Mouse (Mus musculus) hindbrain, embryonic 16.5 days (tissue): Measurements from ENCODE around the gene Eri3. TPM values are rescaled to one million over a fixed set of nuclear protein-coding genes. Genes with fewer than 3 reads are reported as not detected.

Source experiments
- ATAC-seq: fragments of 200-750 bp; cut with Nextera tagmentation; 2 replicates; pipeline ENCODE4 v1.8.0; 2017; ENCODE audit warnings: moderate TSS enrichment, moderate library complexity
- H3K27ac ChIP-seq: fragments of 300-500 bp; sonication (generic); 2 replicates; pipeline ENCODE4 v1.5.1; 2014; ENCODE audit warnings: low read depth, mild to moderate bottlenecking, control low read depth, low read length, moderate library complexity
- H3K27me3 ChIP-seq: fragments of 300-500 bp; sonication (generic); replicated peaks from 2 replicates; pipeline ENCODE4 v1.6.1; 2014; ENCODE audit warnings: low read length; ENCODE audit not compliant: control insufficient read depth, insufficient read depth
- H3K36me3 ChIP-seq: fragments of 300-500 bp; sonication (generic); 2 replicates; pipeline ENCODE4 v1.6.1; 2014; ENCODE audit warnings: mild to moderate bottlenecking, low read length, moderate library complexity, mixed read lengths; ENCODE audit not compliant: control insufficient read depth, insufficient read depth
- H3K4me1 ChIP-seq: fragments of 300-500 bp; sonication (generic); 2 replicates; pipeline ENCODE4 v1.6.1; 2014; ENCODE audit warnings: low read depth, low read length; ENCODE audit not compliant: control insufficient read depth, insufficient read depth
- H3K4me2 ChIP-seq: fragments of 300-500 bp; sonication (generic); 2 replicates; pipeline ENCODE4 v1.6.1; 2014; ENCODE audit warnings: mild to moderate bottlenecking, low read length, control low read depth, moderate library complexity
- H3K4me3 ChIP-seq: fragments of 300-500 bp; sonication (generic); 2 replicates; pipeline ENCODE4 v1.5.1; 2014; ENCODE audit warnings: mild to moderate bottlenecking, low read length, control low read depth, moderate library complexity
- H3K9ac ChIP-seq: fragments of 300-500 bp; sonication (generic); 2 replicates; pipeline ENCODE4 v1.6.1; 2014; ENCODE audit warnings: low read depth, mild to moderate bottlenecking, control low read depth, low read length, moderate library complexity
- H3K9me3 ChIP-seq: fragments of 300-500 bp; sonication (generic); 2 replicates; pipeline ENCODE4 v1.6.1; 2014; ENCODE audit warnings: mild to moderate bottlenecking, low read length, moderate library complexity; ENCODE audit not compliant: control insufficient read depth
- WGBS: fragments of 180-500 bp; shearing (Covaris S2); extraction: QIAGEN DNeasy Blood & Tissue Kit; methylation state at CpG from one replicate; pipeline ENCODE4 v1.1.7; 2014; 5-methylcytosine and 5-hydroxymethylcytosine counted together
- polyA plus RNA-seq: library from polyadenylated mRNA; unstranded; fragments of >200 nt; fragmentation: Nextera tagmentation; extraction: Ambion mirVana; gene quantifications from 2 replicates; pipeline ENCODE4 v1.2.1, GENCODE M21; 2015

Gene Eri3
- polyA plus RNA-seq, 1 experiment from 2014 or later: 276 TPM

DNA sequence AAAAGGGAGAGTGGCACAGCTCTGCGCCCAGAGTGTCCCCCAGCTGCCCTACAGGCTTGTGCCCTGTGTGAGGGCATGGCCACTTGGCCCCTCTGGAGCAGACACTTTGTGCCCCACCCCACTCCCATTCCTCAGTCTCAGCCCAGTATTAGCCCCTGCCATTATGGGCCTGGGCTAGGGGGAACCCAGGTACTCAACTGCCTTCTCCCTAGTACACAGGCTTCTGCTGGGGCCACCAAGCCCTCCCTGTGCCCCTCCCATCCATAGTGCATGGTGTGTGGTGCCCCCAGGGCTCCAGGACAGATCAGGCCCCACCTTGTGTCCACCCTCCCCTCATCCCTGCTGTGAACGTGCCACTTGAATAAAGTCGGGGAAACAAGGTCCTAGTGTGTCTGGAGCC is 123.7 kb downstream of the Eri3 start:
- no peak overlapping the region for H3K27ac ChIP-seq
- 87% methylated on average over 3 of the region's 3 CpGs for WGBS
- H3K9ac ChIP-seq: no peak overlapping the region
- no peaks in the 10 kb centered on the region for H3K27me3 ChIP-seq
- peak; percentile 15; the same call in 1 of the 2 replicates for ATAC-seq
- no peaks in the 10 kb centered on the region for H3K4me1 ChIP-seq
- H3K4me3 ChIP-seq: no peak overlapping the region
- no peaks in the 10 kb centered on the region for H3K9me3 ChIP-seq
- peaks cover 32% of the 10 kb centered on the region for H3K36me3 ChIP-seq
- no peak overlapping the region for H3K4me2 ChIP-seq

DNA sequence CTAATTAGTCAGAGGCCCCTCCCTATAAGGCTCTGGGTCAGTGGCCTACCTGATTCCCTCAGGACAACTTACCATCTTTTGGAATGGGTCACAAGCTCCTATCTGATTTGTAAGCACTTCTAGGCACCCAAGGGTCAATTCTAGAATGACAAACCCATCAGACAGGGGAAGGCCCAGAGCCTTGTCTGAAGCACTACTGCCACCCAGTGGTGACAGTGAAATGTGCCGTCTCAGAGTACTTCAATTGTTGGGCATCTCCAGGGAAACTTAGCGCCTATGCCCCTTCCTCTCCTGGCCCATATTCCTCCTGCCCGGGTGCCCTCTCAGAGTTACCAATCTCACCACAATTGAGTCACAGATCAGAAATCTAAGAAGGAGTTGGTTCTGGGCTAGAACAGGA is 126.7 kb downstream of the Eri3 start:
- Histone ChIP-seq H3K4me2 (no peak overlapping the region), H3K9ac (no peak overlapping the region), H3K9me3 (no peaks in the 10 kb centered on the region), H3K27ac (no peak overlapping the region), H3K27me3 (no peaks in the 10 kb centered on the region), H3K36me3 (peaks cover 36% of the 10 kb centered on the region), H3K4me3 (no peak overlapping the region), H3K4me1 (peaks cover 9% of the 10 kb centered on the region)
- peak; percentile 50 for ATAC-seq
- 6% methylated on average over 3 of the region's 3 CpGs for WGBS

DNA sequence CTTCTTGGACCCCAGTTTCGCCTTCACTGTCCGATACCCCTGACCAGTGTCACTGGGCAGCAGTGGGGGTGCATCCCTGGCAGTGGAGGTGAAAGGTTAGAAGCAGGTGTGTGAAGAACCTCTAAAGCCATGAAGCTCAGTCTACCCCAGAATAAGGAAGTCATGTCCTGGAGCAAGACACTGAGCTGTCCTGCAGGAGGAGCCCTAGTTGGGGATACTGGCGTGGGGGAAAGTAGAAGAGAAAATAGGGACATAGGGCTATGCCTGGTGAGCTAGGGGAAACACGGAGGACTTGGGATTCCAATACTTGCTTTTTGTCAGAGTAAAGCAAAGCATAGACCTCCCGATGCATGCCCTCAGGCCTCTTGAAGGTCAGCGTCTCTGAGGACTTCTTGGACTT is 130.8 kb downstream of the Eri3 start:
- Histone ChIP-seq H3K27ac (no peak overlapping the region), H3K9me3 (no peaks in the 10 kb centered on the region), H3K36me3 (peaks cover 15% of the 10 kb centered on the region), H3K27me3 (no peaks in the 10 kb centered on the region), H3K4me1 (peaks cover 11% of the 10 kb centered on the region), H3K4me3 (peak overlapping the region; percentile 68; the same call in 1 of the 2 replicates), H3K9ac (no peak overlapping the region), H3K4me2 (peak overlapping the region; percentile 76)
- 73% methylated on average over 6 of the region's 6 CpGs for WGBS
- ATAC-seq: no peak

DNA sequence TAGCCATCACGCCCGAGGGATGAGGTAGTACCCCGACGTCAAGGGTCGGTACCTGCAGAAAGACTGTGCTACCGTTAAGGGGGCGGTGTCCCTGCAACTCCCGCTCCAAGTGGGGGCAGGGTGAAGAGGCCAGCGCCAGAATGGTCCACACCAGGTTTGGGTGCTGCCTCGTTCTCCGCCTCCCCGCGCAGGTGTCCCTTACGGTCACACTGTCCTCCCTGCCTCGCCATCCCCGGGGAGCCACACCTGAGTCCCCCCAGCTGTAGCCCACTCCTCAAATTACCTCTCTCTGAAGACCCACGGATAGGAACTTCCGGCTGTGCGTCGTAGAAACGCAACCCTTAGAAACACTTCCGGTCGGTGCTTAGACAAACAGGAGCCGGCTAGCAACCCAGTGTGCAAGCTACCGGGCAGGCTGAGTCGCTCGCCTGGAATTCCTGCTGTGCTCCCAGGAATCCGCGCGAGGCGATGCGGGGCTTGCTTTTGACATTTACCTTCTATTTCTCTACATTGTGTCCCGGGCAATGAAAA is 131.8 kb downstream of the Eri3 start, which contains the start of gene Dmap1:
Gene Dmap1, minus strand, starts transcription at position 343 of the 531 bp plus-strand sequence.
- Histone ChIP-seq H3K4me2 (peak within 1 kb of the TSS; percentile 76), H3K27me3 (no peaks in the 10 kb centered on the region), H3K4me3 (peak within 1 kb of the TSS; percentile 68), H3K9ac (peak within 1 kb of the TSS; percentile 84), H3K4me1 (peaks cover 11% of the 10 kb centered on the region), H3K27ac (peak within 1 kb of the TSS; percentile 65), H3K36me3 (peaks cover 10% of the 10 kb centered on the region), H3K9me3 (no peaks in the 10 kb centered on the region)
- peak; percentile 92 for ATAC-seq
- under 1% methylated on average over 33 of the region's 33 CpGs for WGBS

DNA sequence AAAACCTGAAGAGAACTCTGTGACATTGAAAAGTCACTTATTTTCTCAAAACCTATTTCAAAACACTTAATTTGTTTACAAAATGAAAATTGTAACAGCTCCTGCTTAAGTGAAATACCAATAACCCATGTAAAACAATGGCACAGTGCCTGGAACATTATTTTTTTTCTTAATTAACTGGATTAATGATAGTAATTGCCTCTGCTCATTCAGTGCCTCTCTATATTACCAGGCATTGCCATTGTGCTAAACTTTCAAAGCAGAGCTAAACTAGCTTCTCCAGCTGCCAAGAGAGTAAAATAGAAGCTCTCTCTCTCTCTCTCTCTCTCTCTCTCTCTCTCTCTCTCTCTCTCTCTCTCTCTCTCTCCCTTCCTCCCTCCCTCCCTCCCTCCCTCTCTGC is 132.3 kb downstream of the Eri3 start:
- ATAC-seq: peak; percentile 32; the same call in 1 of the 2 replicates

DNA sequence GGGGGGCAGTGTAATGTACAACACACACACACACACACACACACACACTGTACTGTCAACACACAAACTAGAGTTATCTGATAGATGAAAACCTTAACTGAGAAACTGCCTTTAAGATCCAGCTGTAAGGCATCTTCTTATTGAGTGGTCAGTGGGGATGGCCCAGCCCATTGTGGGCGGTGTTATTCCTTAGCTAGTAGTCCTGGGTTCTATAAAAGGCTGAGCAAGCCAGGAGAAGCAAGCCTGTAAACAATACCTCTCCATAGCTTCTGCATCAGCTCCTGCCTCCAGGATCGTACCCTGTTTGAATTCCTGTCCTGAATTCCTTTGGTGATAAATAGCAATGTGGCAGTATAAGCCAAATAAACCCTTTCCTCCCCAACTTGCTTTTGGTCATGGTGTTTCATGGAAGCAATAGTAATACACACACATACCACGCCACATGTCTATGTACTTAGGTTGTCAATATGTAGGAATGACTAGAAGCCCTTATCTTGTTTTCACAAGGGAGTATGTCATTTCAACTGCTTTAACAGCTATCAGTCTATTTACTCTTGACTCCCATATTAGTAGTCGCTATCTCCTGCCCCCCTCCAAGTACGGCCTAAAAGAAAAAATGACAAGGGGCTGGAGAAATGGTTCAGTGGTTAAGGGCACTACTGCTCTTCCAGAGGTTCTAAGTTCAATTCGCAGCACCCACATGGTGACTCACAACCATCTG is 133.0 kb downstream of the Eri3 start:
- ATAC-seq: no peak
- WGBS: 84% methylated on average over 6 of the region's 6 CpGs
- Histone ChIP-seq H3K4me1 (peaks cover 11% of the 10 kb centered on the region), H3K27ac (no peak overlapping the region), H3K9me3 (no peaks in the 10 kb centered on the region), H3K4me3 (no peak overlapping the region), H3K36me3 (peaks cover 7% of the 10 kb centered on the region), H3K9ac (no peak overlapping the region), H3K27me3 (no peaks in the 10 kb centered on the region), H3K4me2 (no peak overlapping the region)

More for the DNA sequence above, 132.3 kb downstream of the Eri3 start:
- Histone ChIP-seq H3K4me2 (peak overlapping the region; percentile 76), H3K27ac (no peak overlapping the region; the same call in 1 of the 2 replicates), H3K9me3 (no peaks in the 10 kb centered on the region), H3K36me3 (peaks cover 7% of the 10 kb centered on the region), H3K4me1 (peaks cover 11% of the 10 kb centered on the region), H3K9ac (peak overlapping the region; percentile 84), H3K27me3 (no peaks in the 10 kb centered on the region), H3K4me3 (peak overlapping the region; percentile 68)

DNA sequence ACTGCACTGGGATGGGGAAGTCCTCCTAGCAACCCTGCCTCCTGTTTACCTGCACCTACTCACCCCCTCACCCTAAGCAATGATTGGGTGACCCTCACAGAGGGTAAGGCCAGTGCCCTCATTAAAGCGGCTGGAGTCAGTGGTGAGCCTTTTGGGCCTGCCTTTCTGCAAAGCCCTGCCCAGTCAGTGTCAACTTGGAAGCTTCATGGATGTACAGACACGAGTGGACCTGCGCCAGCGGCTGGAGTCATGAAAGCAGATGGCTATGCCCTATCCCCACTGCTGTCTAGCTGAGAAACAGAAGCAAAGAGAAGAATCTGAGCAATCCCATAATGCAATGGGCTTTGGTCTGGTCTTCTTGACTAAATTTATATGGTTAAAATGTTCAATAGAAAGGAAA is 136.2 kb downstream of the Eri3 start:
- no peaks in the 10 kb centered on the region for H3K27me3 ChIP-seq
- no peaks in the 10 kb centered on the region for H3K9me3 ChIP-seq
- no peak overlapping the region for H3K4me3 ChIP-seq
- H3K27ac ChIP-seq: no peak overlapping the region
- H3K9ac ChIP-seq: no peak overlapping the region
- no peak overlapping the region for H3K4me2 ChIP-seq
- 81% methylated on average over 4 of the region's 4 CpGs for WGBS
- peaks cover 5% of the 10 kb centered on the region for H3K4me1 ChIP-seq
- no peak for ATAC-seq
- H3K36me3 ChIP-seq: no peaks in the 10 kb centered on the region

DNA sequence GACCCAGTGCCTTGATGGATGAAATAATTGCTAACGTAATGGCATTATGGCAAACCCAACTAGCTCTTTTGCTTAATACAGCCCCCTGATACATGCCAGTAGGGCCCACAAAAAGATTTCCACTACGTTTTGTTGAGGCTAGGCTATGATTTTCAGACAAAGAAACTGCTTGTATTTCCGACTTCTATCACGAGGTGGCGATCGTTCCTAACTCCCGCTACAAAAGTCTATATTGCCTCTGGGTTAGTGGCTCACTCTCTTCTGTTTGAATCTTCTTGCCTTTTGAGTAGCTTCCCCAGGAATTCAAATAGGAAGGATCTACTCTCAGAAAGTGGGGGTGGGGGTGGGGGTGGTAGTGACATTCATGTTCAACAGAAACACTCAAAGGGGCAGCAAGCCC is 155.2 kb downstream of the Eri3 start:
- no peaks in the 10 kb centered on the region for H3K36me3 ChIP-seq
- WGBS: 6% methylated on average over 7 of the region's 7 CpGs

DNA sequence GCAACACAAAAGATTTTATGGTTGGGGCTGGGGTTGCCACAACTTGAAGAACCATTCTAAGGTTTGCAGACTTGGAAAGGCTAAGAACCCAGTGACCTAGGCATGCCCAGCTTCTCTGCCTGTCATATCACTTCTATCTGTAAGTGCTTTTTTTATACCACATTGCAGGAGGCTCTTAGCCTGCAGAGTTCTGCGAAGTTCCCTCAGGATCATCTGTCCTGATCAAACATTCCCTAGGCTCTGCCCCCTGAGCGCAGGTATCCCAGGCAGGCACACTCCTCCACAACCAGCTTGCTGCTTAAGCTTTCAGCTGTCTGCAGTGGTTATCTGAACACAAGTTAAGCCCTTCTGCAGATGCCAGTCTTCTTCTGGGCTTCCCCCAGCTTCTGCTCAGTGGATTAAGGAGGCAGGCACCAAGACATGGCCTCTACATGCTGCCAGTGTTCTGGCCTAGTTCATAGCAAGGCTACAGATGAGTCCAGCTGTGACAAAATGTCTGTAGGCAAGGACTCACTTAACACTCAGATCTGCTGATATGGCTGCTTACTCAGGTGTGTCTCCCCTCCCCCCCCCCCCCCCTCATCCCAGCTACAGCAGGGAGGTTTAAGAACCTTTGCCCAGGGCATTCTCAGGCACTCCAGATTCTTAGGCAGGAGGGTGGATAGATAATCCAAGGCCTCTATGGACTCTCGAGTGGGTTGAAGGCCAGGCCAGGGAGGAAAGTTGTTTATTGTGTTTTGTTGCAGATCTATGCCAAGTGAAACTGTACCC is 158.8 kb downstream of the Eri3 start:
- Histone ChIP-seq H3K27ac (no peak overlapping the region), H3K4me2 (no peak overlapping the region), H3K9ac (no peak overlapping the region), H3K27me3 (no peaks in the 10 kb centered on the region), H3K9me3 (no peaks in the 10 kb centered on the region), H3K36me3 (no peaks in the 10 kb centered on the region), H3K4me1 (no peaks in the 10 kb centered on the region), H3K4me3 (no peak overlapping the region)
- 91% methylated on average over 3 of the region's 3 CpGs for WGBS
- no peak for ATAC-seq

More for the DNA sequence above, 155.2 kb downstream of the Eri3 start:
- H3K27me3 ChIP-seq: no peaks in the 10 kb centered on the region
- H3K4me3 ChIP-seq: no peak overlapping the region
- ATAC-seq: 0 out of 2 replicates have a peak, but pooled peaks have one; percentile 37
- H3K9me3 ChIP-seq: no peaks in the 10 kb centered on the region
- H3K9ac ChIP-seq: no peak overlapping the region
- H3K27ac ChIP-seq: no peak overlapping the region
- H3K4me1 ChIP-seq: no peaks in the 10 kb centered on the region
- H3K4me2 ChIP-seq: no peak overlapping the region
